Mouse (Mus musculus) cerebellum, adult 2 months (tissue): Measurements from ENCODE around the gene Eno2. TPM values are rescaled to one million over a fixed set of nuclear protein-coding genes. Genes with fewer than 3 reads are reported as not detected.
A peak's percentile ranks its signal among the peaks of the same experiment; 100 is the strongest.

Source experiments
- DNase-seq, 2 experiments: peaks; one replicate each; pipeline ENCODE4 v3.0.0; 2021
- H3K27ac ChIP-seq: fragments of 200-500 bp; 2 replicates; pipeline ENCODE4 v1.5.1; 2012; ENCODE audit warnings: low read length, control low read depth, inconsistent platforms; ENCODE audit not compliant: insufficient read depth
- H3K27me3 ChIP-seq: fragments of 200-500 bp; 2 replicates; pipeline ENCODE4 v1.6.1; 2012; ENCODE audit warnings: inconsistent platforms, mild to moderate bottlenecking, low read length, moderate library complexity; ENCODE audit not compliant: control insufficient read depth, insufficient read depth
- H3K4me1 ChIP-seq: fragments of 200-500 bp; 2 replicates; pipeline ENCODE4 v1.6.1; 2011; ENCODE audit warnings: low read length; ENCODE audit not compliant: control insufficient read depth, insufficient read depth
- H3K4me3 ChIP-seq: fragments of 200-500 bp; replicated peaks from 2 replicates; pipeline ENCODE3; 2011; ENCODE audit warnings: mild to moderate bottlenecking, low read depth, low read length, control low read depth; ENCODE audit not compliant: insufficient read depth
- CTCF ChIP-seq: fragments of 200-500 bp; IDR thresholded peaks from 2 replicates; pipeline ENCODE4 v1.5.1; 2011; ENCODE audit warnings: low read depth, mild to moderate bottlenecking, control low read depth, low read length, moderate library complexity, borderline replicate concordance; ENCODE audit not compliant: insufficient read depth
- POLR2A ChIP-seq: fragments of 200-500 bp; IDR thresholded peaks from 2 replicates; pipeline ENCODE4 v1.6.1; 2011; ENCODE audit warnings: low read length, control low read depth, borderline replicate concordance; ENCODE audit not compliant: insufficient read depth
- WGBS: fragments of 180-500 bp; shearing (Covaris S2); methylation state at CpG from one replicate; pipeline ENCODE4 v1.1.7; 2018; 5-methylcytosine and 5-hydroxymethylcytosine counted together
- polyA plus RNA-seq: library from polyadenylated mRNA; depleted of rRNA; stranded (reverse); fragments of >200 nt; gene quantifications from 2 replicates; pipeline ENCODE4 v1.2.3, GENCODE M21; 2012

The Eno2 gene
- polyA plus RNA-seq, 1 experiment, result 888 TPM

GRCm38 (mm10) chr6:124767920-124768703, 1.4 kb downstream of the Eno2 start:
- Histone ChIP-seq H3K4me1 (peaks cover 27% of the 10 kb centered on the region), H3K27ac (peak overlapping the region; percentile 99), H3K27me3 (no peaks in the 10 kb centered on the region), H3K4me3 (peak overlapping the region; percentile 90)
- DNase-seq, result peak; percentile 76 to 77
- WGBS, result 6% methylated on average over 19 of the region's 19 CpGs
- 0 out of 2 replicates have a peak, but pooled peaks have one; percentile 14 for TF ChIP-seq POLR2A
- no peak for TF ChIP-seq CTCF

GRCm38 (mm10) chr6:124767536-124767919, 1.9 kb downstream of the Eno2 start:
- Histone ChIP-seq H3K27ac (peak overlapping the region; percentile 99), H3K4me1 (peaks cover 27% of the 10 kb centered on the region), H3K27me3 (no peaks in the 10 kb centered on the region), H3K4me3 (peak overlapping the region; percentile 90)
- TF ChIP-seq POLR2A (no peak), CTCF (no peak)
- no peak for DNase-seq
- WGBS, result 6% methylated on average over 4 of the region's 4 CpGs

- no peak for DNase-seq
- no peak overlapping the region for H3K4me3 ChIP-seq
- H3K4me1 ChIP-seq, result peaks cover 27% of the 10 kb centered on the region
- no peak for TF ChIP-seq CTCF
- no peak for TF ChIP-seq POLR2A
- no peak overlapping the region for H3K27ac ChIP-seq
- WGBS, result 67% methylated on average over 7 of the region's 7 CpGs
- H3K27me3 ChIP-seq, result no peaks in the 10 kb centered on the region
These were observed 3.5 kb downstream of the Eno2 start for GRCm38 (mm10) chr6:124765951-124766350.

GRCm38 (mm10) chr6:124759259-124759658, 10.2 kb downstream of the Eno2 start:
- WGBS, result 3% methylated on average over 5 of the region's 5 CpGs
- peak; percentile 85 to 86 for DNase-seq
- TF ChIP-seq POLR2A, result peak; percentile 40; the same call in 1 of the 2 replicates
- TF ChIP-seq CTCF, result peak; percentile 92
- Histone ChIP-seq H3K27me3 (no peaks in the 10 kb centered on the region), H3K4me1 (peaks cover 12% of the 10 kb centered on the region), H3K27ac (peak overlapping the region; percentile 31; the same call in 1 of the 2 replicates), H3K4me3 (peak overlapping the region; percentile 0)

- Histone ChIP-seq H3K27me3 (no peaks in the 10 kb centered on the region), H3K27ac (peak overlapping the region; percentile 96; the same call in 1 of the 2 replicates), H3K4me3 (no peak overlapping the region), H3K4me1 (peaks cover 12% of the 10 kb centered on the region)
- 24% methylated on average over 2 of the region's 2 CpGs for WGBS
- peak; percentile 22 to 37 for DNase-seq
- TF ChIP-seq POLR2A (no peak), CTCF (no peak)
These were observed 10.6 kb downstream of the Eno2 start for GRCm38 (mm10) chr6:124758849-124759232.

GRCm38 (mm10) chr6:124757909-124758848, 11.3 kb downstream of the Eno2 start:
- H3K27ac ChIP-seq, result peak overlapping the region; percentile 96
- WGBS, result 6% methylated on average over 5 of the region's 5 CpGs
- no peaks in the 10 kb centered on the region for H3K27me3 ChIP-seq
- peaks cover 7% of the 10 kb centered on the region for H3K4me1 ChIP-seq
- peak; percentile 80 to 85 for DNase-seq
- H3K4me3 ChIP-seq, result peak overlapping the region; percentile 95
- TF ChIP-seq POLR2A (peak; percentile 32; the same call in 1 of the 2 replicates), CTCF (no peak)

GRCm38 (mm10) chr6:124757351-124757880, 12.1 kb downstream of the Eno2 start:
- peak in 1 of 2 experiments; percentile 42 for DNase-seq
- peak overlapping the region; percentile 96 for H3K27ac ChIP-seq
- H3K4me1 ChIP-seq, result peaks cover 7% of the 10 kb centered on the region
- H3K4me3 ChIP-seq, result peak overlapping the region; percentile 95
- under 1% methylated on average over 5 of the region's 5 CpGs for WGBS
- TF ChIP-seq CTCF (no peak), POLR2A (no peak)
- no peaks in the 10 kb centered on the region for H3K27me3 ChIP-seq
